In the genomic region with DNA sequence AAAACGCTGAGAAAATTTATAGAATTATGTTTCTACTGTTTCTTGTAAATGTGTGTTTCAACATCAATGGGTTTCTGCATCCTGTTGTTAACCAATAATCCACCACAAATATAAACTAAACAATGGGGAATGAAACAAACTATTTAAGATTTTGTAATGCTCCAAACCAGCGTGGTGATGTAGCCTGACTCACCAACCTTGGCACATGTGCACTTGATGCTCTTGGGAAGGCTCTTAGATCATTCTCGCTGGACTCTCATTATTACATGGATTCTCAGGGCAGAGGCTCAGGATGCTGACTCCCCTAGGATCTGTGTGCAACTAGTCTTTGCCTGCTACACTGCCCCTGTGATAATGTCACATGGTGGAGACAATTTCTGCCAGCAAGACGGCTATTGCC, we compare ENCODE assay signal across 18 mouse cellular contexts.
DNase-seq lines count a peak whose midpoint lies in the region; ATAC-seq lines count a peak whose summit lies in the region.
"Had no signal": no experiment of that assay in that cellular context is flagged by ENCODE, and none has a peak within 500 bp of the region (broad histone marks: within the 10 kb centered on the region; RNA-seq: fewer than 3 reads in every experiment).

No protein-coding gene starts in this region.

- H3K9ac ChIP-seq in forebrain, embryonic 11.5 days (ENCODE audit: low read length), result no peak overlapping the region
- H3K9ac ChIP-seq in hindbrain, embryonic 12.5 days, result no peak overlapping the region
- H3K9ac ChIP-seq: embryonic facial prominence, embryonic 12.5 days; lung, embryonic 15.5 days had no signal

- ATAC-seq in forebrain, embryonic 11.5 days (replicated peaks; ENCODE audit: low FRiP score), result no peak
- ATAC-seq in hindbrain, embryonic 12.5 days (ENCODE audit: low FRiP score), result no peak
- ATAC-seq: midbrain, embryonic 16.5 days had no signal

- WGBS in forebrain, embryonic 11.5 days, result 90% methylated on average over 4 of the region's 4 CpGs
- 96% methylated on average over 4 of the region's 4 CpGs for WGBS in hindbrain, embryonic 12.5 days

- H3K4me3 ChIP-seq in forebrain, embryonic 11.5 days (ENCODE audit: low read depth, low read length), result no peak overlapping the region
- no peak overlapping the region for H3K4me3 ChIP-seq in hindbrain, embryonic 12.5 days
- H3K4me3 ChIP-seq: embryonic facial prominence, embryonic 12.5 days; forebrain, embryonic 10.5 days; lung, embryonic 15.5 days had no signal

- no peaks in the 10 kb centered on the region for H3K4me1 ChIP-seq in forebrain, embryonic 11.5 days (replicated peaks; ENCODE audit: control insufficient read depth, insufficient read depth, low read length)
- H3K4me1 ChIP-seq in hindbrain, embryonic 12.5 days, result no peaks in the 10 kb centered on the region
- H3K4me1 ChIP-seq: lung, embryonic 15.5 days had no signal

- no peaks in the 10 kb centered on the region for H3K9me3 ChIP-seq in forebrain, embryonic 11.5 days (ENCODE audit: control insufficient read depth, low read length)
- H3K9me3 ChIP-seq in hindbrain, embryonic 12.5 days (replicated peaks), result no peaks in the 10 kb centered on the region
- H3K9me3 ChIP-seq: embryonic facial prominence, embryonic 12.5 days; forebrain, embryonic 10.5 days; lung, embryonic 15.5 days had no signal

- DNase-seq in adrenal gland, adult (ENCODE audit: inconsistent age in 2 of 2, low spot score in 1 of 2), result peak; percentile 40 to 78
- no peak for DNase-seq in adrenal gland, adult 18-20 months (ENCODE audit: low spot score in 2 of 2)
- peak; percentile 67 for DNase-seq in 3134 (ENCODE audit: extremely low read depth, insufficient read length, low spot score)
- peak; percentile 44 for DNase-seq in adrenal gland, postnatal 14 days
- DNase-seq in heart, adult 9 months (ENCODE audit: low spot score in 2 of 2), result peak; percentile 47 to 66
- no peak for DNase-seq in forebrain, embryonic 11.5 days (ENCODE audit: low spot score)
- no peak for DNase-seq in B cell, adult 2 months
- DNase-seq: cerebellum, adult 11 months; cerebellum, postnatal 25 days; layer of hippocampus, postnatal 36 days; left cerebral cortex, postnatal 4 days; right cerebral cortex, postnatal 4 days had no signal

- no peaks in the 10 kb centered on the region for H3K36me3 ChIP-seq in forebrain, embryonic 11.5 days (ENCODE audit: control insufficient read depth, insufficient read depth, low read length)
- H3K36me3 ChIP-seq in hindbrain, embryonic 12.5 days, result no peaks in the 10 kb centered on the region
- H3K36me3 ChIP-seq: embryonic facial prominence, embryonic 12.5 days; forebrain, embryonic 10.5 days; lung, embryonic 15.5 days had no signal

- no peak overlapping the region for H3K4me2 ChIP-seq in forebrain, embryonic 11.5 days (ENCODE audit: low read depth, low read length, severe bottlenecking)
- no peak overlapping the region for H3K4me2 ChIP-seq in hindbrain, embryonic 12.5 days (replicated peaks)
- H3K4me2 ChIP-seq: embryonic facial prominence, embryonic 12.5 days; liver, embryonic 11.5 days; lung, embryonic 15.5 days had no signal

- H3K27ac ChIP-seq in forebrain, embryonic 11.5 days (ENCODE audit: low read depth, low read length), result no peak overlapping the region
- H3K27ac ChIP-seq in hindbrain, embryonic 12.5 days, result no peak overlapping the region
- H3K27ac ChIP-seq: forebrain, embryonic 10.5 days; lung, embryonic 15.5 days had no signal

- no peaks in the 10 kb centered on the region; the same call in 1 of the 2 replicates for H3K27me3 ChIP-seq in forebrain, embryonic 11.5 days (ENCODE audit: control insufficient read depth, insufficient read depth, low read length)
- no peaks in the 10 kb centered on the region for H3K27me3 ChIP-seq in hindbrain, embryonic 12.5 days
- H3K27me3 ChIP-seq: embryonic facial prominence, embryonic 12.5 days; lung, embryonic 15.5 days had no signal

Comparison
In these comparisons a context has a peak if more than half of its experiments do, and no peak if none do; other contexts are left out.
1. DNase-seq: peak in adrenal gland, adult (2 of 2), 3134 (single experiment), adrenal gland, postnatal 14 days (single experiment) and heart, adult 9 months (2 of 2); none in adrenal gland, adult 18-20 months (0 of 2), forebrain, embryonic 11.5 days (single experiment) and B cell, adult 2 months (0 of 2).